Mouse (Mus musculus) neural tube, embryonic 13.5 days (tissue): ENCODE data around the gene Bhlhe41. TPM values are rescaled to one million over a fixed set of nuclear protein-coding genes. Genes with fewer than 3 reads are reported as not detected.

Experiments
- ATAC-seq: fragments of 200-750 bp; cut with Nextera tagmentation; 2 replicates; pipeline ENCODE4 v1.8.0; 2017; ENCODE audit warnings: low read depth, mild to moderate bottlenecking, moderate TSS enrichment, moderate library complexity
- H3K27ac ChIP-seq: fragments of 300-500 bp; sonication (generic); replicated peaks from 2 replicates; pipeline ENCODE4 v1.5.1; 2015; ENCODE audit warnings: moderate library complexity, mild to moderate bottlenecking, inconsistent platforms
- H3K27me3 ChIP-seq: fragments of 300-500 bp; sonication (generic); 2 replicates; pipeline ENCODE4 v1.6.1; 2015; ENCODE audit warnings: mild to moderate bottlenecking, inconsistent platforms
- H3K36me3 ChIP-seq: fragments of 300-500 bp; sonication (generic); 2 replicates; pipeline ENCODE4 v1.6.1; 2015; ENCODE audit warnings: mild to moderate bottlenecking, inconsistent platforms
- H3K4me1 ChIP-seq: fragments of 300-500 bp; sonication (generic); replicated peaks from 2 replicates; pipeline ENCODE4 v1.6.1; 2015; ENCODE audit warnings: inconsistent platforms
- H3K4me2 ChIP-seq: fragments of 300-500 bp; sonication (generic); 2 replicates; pipeline ENCODE4 v1.6.1; 2015; ENCODE audit warnings: inconsistent platforms, mild to moderate bottlenecking, moderate library complexity
- H3K4me3 ChIP-seq: fragments of 300-500 bp; sonication (generic); 2 replicates; pipeline ENCODE4 v1.5.1; 2015; ENCODE audit warnings: mild to moderate bottlenecking, inconsistent platforms
- H3K9ac ChIP-seq: fragments of 300-500 bp; sonication (generic); 2 replicates; pipeline ENCODE4 v1.6.1; 2015; ENCODE audit warnings: moderate library complexity, mild to moderate bottlenecking, inconsistent platforms
- H3K9me3 ChIP-seq: fragments of 300-500 bp; sonication (generic); 2 replicates; pipeline ENCODE4 v1.6.1; 2016; ENCODE audit warnings: inconsistent platforms
- WGBS: fragments of 180-500 bp; shearing (Covaris S2); methylation state at CpG from one replicate; pipeline ENCODE4 v1.1.7; 2015; 5-methylcytosine and 5-hydroxymethylcytosine counted together
- polyA plus RNA-seq: library from polyadenylated mRNA; unstranded; fragments of >200 nt; fragmentation: Nextera tagmentation; extraction: Ambion mirVana; gene quantifications from 2 replicates; pipeline ENCODE4 v1.2.1, GENCODE M21; 2015

Gene Bhlhe41
- polyA plus RNA-seq, 1 experiment from 2014 or later = 3.3 TPM

DNA sequence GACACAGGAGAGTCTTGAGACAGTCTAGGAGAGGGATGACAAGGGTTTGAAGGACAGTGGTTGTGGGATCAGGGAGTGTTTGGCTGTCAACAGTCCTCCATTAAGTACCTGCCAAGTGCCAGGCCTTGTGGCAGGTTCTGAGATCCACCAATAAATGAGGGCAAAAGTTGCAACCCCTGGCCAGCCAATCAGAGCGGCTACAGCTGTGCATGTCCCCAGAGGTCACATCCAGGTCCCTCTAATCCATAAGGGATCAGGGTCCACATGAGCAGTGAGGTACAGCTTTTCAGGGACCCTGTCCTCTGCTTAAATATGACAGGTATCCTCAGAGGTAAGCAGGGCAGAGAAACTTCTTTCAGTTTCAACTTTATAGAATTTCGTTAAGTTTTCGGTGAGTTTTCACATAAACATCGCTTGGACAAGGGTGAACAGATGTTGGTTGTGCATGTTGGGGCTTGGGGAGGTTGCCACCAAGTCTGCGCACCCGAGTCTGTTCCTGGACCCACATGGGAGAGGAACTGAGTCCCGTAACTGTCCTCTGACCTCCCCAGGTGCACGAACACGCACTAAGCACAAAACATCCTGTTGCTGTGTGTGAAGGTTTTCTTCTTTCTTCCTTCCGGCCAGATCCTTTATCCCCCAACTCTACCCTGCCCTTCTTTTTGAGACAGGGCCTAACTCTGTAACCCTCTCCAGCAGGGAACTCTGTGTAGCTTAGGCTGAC is 11.8 kb downstream of the Bhlhe41 start:
- Histone ChIP-seq H3K4me2 (no peak overlapping the region), H3K27me3 (no peaks in the 10 kb centered on the region; the same call in 1 of the 2 replicates), H3K4me1 (peaks cover 17% of the 10 kb centered on the region), H3K27ac (no peak overlapping the region), H3K9ac (no peak overlapping the region), H3K9me3 (no peaks in the 10 kb centered on the region), H3K4me3 (no peak overlapping the region), H3K36me3 (no peaks in the 10 kb centered on the region)
- WGBS = 89% methylated on average over 10 of the region's 10 CpGs
- ATAC-seq = no peak

DNA sequence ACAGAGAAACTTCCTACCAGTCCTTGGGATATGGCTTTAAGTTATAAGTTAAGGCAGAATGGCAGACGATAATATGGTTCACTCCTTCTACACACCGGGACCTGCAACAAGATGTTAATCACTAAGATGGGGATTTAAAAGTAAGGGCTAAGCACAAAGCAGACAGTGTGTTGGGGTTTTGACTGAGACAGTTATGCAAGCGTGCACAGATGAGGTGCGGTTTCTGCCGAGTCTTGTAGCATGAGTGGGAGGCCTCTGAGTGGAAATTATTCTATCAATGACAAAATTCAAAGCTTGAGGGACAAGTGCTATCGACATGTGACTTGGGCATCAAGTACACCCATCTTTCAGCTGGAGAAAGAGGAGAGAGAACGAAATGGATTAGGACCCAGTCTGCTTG is 12.7 kb downstream of the Bhlhe41 start:
- 93% methylated on average over 7 of the region's 7 CpGs for WGBS
- ATAC-seq = no peak

DNA sequence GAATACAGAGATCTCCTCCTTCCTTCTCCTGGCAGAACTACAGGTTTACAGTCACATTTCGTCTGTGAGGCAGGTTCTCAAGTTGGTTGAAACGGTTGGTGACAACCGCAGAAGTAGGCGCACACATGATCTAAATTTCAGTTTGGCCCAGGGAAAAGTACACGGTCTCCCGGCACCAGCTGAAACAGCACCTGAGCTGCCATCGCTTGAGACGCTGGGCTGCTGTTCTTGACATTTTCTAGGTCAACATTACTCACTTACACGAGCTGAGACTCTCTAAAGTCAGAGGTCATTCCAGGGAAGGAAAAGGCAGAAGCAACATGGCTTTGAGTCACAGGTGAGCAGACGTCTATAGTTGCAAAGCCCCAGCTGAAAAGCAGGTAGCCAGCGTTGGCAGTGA is 13.4 kb downstream of the Bhlhe41 start:
- H3K9ac ChIP-seq = no peak overlapping the region
- ATAC-seq = no peak
- WGBS = 84% methylated on average over 11 of the region's 11 CpGs

More for the DNA sequence above, 12.7 kb downstream of the Bhlhe41 start:
- Histone ChIP-seq H3K4me3 (no peak overlapping the region), H3K36me3 (no peaks in the 10 kb centered on the region), H3K9ac (no peak overlapping the region), H3K4me2 (no peak overlapping the region), H3K27me3 (no peaks in the 10 kb centered on the region; the same call in 1 of the 2 replicates), H3K4me1 (peaks cover 17% of the 10 kb centered on the region), H3K9me3 (no peaks in the 10 kb centered on the region), H3K27ac (no peak overlapping the region)

DNA sequence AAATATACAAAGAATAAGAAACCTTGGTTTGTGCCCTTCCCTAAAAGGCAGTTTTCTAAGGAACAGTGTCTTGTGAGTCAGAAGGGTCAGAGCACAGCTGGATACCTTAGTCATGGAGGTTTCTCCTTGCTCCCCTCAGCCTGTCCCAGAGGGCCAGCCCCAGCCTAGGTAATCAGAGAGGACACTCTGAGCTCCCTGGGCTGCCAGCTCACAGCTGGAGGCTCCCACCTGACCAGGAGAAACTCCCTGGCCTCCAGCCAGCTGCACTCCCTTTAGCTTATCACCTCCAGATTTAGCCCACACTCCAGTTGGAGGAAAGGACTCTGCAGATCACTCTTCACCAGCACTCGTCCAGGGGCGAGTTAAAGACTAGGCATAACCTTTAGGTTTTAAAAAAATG is 14.6 kb downstream of the Bhlhe41 start:
- Histone ChIP-seq H3K36me3 (no peaks in the 10 kb centered on the region), H3K27me3 (no peaks in the 10 kb centered on the region), H3K4me1 (peaks cover 10% of the 10 kb centered on the region), H3K4me2 (no peak overlapping the region), H3K27ac (no peak overlapping the region), H3K4me3 (no peak overlapping the region), H3K9ac (no peak overlapping the region), H3K9me3 (no peaks in the 10 kb centered on the region)
- 74% methylated on average over 2 of the region's 2 CpGs for WGBS
- no peak for ATAC-seq

More for the DNA sequence above, 13.4 kb downstream of the Bhlhe41 start:
- H3K27me3 ChIP-seq = no peaks in the 10 kb centered on the region
- H3K36me3 ChIP-seq = no peaks in the 10 kb centered on the region
- no peaks in the 10 kb centered on the region for H3K9me3 ChIP-seq
- H3K4me3 ChIP-seq = no peak overlapping the region
- peaks cover 17% of the 10 kb centered on the region for H3K4me1 ChIP-seq
- H3K4me2 ChIP-seq = no peak overlapping the region
- H3K27ac ChIP-seq = no peak overlapping the region

DNA sequence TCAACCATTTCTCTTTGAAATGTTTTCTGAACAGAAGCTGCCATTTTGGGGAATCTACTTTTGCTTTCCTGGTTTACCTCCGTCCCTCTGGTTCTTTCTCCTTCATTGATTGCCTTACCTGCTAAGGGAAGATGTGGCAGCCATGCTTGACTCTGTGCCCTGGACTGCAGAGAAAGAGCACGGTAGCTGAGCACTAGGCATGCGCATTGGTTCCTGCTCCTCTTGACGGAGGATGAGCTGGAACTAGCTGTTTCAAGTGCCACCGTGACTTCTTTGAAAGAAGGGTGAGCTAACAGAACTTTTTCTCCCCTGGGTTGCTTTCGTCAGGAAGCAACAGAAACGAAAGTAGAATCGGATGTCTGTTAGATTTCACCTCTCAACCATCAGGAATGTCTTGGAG is 17.7 kb downstream of the Bhlhe41 start:
- H3K27ac ChIP-seq = no peak overlapping the region
- H3K9me3 ChIP-seq = no peaks in the 10 kb centered on the region
- no peaks in the 10 kb centered on the region for H3K36me3 ChIP-seq
- no peaks in the 10 kb centered on the region for H3K27me3 ChIP-seq
- ATAC-seq = no peak
- 90% methylated on average over 8 of the region's 8 CpGs for WGBS
- H3K9ac ChIP-seq = no peak overlapping the region
- no peaks in the 10 kb centered on the region for H3K4me1 ChIP-seq
- no peak overlapping the region for H3K4me3 ChIP-seq
- H3K4me2 ChIP-seq = no peak overlapping the region

DNA sequence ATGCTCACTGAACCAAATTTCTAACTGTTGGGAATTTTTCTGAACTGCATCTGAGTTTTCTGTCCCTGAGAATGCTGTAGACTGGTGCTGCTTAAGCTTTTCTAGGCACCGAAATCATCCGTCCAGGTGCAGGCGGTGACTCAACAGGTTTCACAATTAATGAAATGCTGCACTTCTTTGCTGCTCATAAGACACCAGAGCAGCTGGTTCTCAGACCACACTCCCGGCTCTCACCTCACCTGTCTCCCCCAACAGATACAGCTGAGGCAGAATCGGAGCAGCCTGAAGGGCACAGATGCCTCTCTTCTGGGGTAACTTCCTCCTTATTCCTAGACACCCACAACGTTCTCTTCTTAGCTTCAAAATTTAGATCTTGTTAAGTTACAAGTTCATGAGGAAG is 18.4 kb downstream of the Bhlhe41 start:
- ATAC-seq = no peak
- no peak overlapping the region for H3K9ac ChIP-seq

DNA sequence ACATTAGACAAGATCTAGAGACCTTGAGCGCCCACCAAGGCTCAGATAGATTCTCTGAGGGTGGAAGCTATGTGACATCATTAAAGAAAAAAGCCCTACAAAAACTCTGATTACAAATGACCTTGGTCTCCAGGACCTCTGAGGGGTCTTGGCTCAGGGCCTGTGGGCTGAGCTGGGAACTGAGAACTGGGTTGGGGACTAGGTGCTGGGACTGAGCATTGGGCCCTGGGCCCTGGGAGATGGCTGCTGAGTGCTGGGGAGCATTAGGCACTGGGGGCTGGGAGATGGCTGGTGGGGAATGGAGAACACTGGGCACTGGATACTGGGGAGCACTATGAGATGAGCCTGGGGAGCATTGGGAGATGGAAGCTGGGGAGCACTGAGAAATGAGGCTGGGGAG is 19.3 kb downstream of the Bhlhe41 start:
- H3K27ac ChIP-seq = no peak overlapping the region
- no peaks in the 10 kb centered on the region for H3K27me3 ChIP-seq
- no peaks in the 10 kb centered on the region for H3K4me1 ChIP-seq
- no peak overlapping the region for H3K4me2 ChIP-seq
- no peak for ATAC-seq
- H3K9me3 ChIP-seq = no peaks in the 10 kb centered on the region
- no peak overlapping the region for H3K4me3 ChIP-seq
- WGBS = 85% methylated on average over 1 of the region's 1 CpGs
- H3K36me3 ChIP-seq = no peaks in the 10 kb centered on the region
- H3K9ac ChIP-seq = no peak overlapping the region

More for the DNA sequence above, 18.4 kb downstream of the Bhlhe41 start:
- Histone ChIP-seq H3K4me1 (no peaks in the 10 kb centered on the region), H3K36me3 (no peaks in the 10 kb centered on the region), H3K27me3 (no peaks in the 10 kb centered on the region), H3K27ac (no peak overlapping the region), H3K9me3 (no peaks in the 10 kb centered on the region), H3K4me3 (no peak overlapping the region), H3K4me2 (no peak overlapping the region)
- 90% methylated on average over 6 of the region's 6 CpGs for WGBS

DNA sequence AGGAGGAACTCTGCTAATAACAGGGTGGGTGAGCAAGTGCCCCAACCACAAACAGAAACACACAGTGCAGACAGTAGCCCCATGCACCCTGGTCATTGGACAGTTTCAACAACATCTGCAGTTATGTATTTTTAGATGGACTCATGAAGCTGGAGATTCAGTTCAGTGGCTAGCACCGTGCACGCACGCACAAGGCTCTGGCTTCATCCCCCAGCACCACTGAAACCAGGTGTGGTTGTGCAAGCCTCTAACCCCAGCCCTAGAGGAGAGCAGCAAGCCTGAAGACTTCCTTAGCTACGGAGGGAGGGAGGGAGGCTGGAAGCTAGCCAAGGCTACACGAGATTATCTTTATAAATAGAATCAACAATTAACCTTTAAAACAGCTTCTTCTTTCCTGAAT is 19.7 kb downstream of the Bhlhe41 start:
- Histone ChIP-seq H3K4me3 (no peak overlapping the region), H3K4me1 (no peaks in the 10 kb centered on the region), H3K9ac (no peak overlapping the region), H3K27ac (no peak overlapping the region), H3K9me3 (no peaks in the 10 kb centered on the region), H3K4me2 (no peak overlapping the region), H3K36me3 (no peaks in the 10 kb centered on the region), H3K27me3 (no peaks in the 10 kb centered on the region)
- no peak for ATAC-seq
- 81% methylated on average over 5 of the region's 5 CpGs for WGBS

DNA sequence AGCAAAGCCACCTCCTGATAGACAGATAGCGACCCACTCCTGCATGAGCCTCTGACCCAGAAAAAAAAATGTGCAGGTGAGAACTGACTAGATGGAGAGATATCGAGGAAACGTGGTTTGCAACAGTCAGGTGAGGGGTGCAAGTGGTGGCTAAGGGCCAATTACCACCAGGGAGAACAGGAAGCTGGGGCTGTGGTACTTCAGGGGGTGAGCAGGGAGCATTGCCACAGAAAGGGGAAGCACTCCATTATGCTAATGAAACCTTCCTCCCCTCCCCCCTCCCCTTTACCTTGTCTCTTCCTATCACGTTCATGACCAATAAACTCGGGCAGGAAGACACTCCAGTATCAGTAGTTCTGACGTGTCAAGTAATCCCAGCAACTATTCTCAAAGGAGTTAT is 30.0 kb downstream of the Bhlhe41 start:
- no peak for ATAC-seq
- no peaks in the 10 kb centered on the region for H3K4me1 ChIP-seq
- no peak overlapping the region for H3K4me2 ChIP-seq
- no peak overlapping the region for H3K9ac ChIP-seq
- no peaks in the 10 kb centered on the region for H3K9me3 ChIP-seq
- 61% methylated on average over 6 of the region's 6 CpGs for WGBS
- H3K4me3 ChIP-seq = no peak overlapping the region
- no peak overlapping the region for H3K27ac ChIP-seq
- H3K36me3 ChIP-seq = no peaks in the 10 kb centered on the region
- H3K27me3 ChIP-seq = no peaks in the 10 kb centered on the region

DNA sequence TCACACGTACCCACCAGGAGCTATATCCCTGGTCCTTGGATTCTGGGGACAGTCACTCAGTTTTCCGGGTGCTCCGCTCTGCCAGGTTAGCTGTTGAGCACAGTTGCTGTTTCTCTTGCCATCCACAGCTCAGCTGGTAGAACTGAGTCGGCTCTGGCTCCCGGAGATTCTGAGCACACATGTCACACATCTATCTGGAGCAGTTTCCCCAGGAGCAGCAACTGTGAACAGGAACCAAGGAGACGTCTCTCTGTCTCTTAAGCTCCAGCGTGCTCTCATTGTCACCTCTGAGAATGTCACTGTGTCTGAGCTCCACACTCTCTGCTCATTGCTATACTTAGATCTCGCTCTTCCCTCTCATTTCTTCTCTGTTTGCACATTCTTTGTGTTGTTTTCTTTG is 32.4 kb downstream of the Bhlhe41 start:
- H3K27me3 ChIP-seq = no peaks in the 10 kb centered on the region
- H3K36me3 ChIP-seq = no peaks in the 10 kb centered on the region
- 74% methylated on average over 8 of the region's 8 CpGs for WGBS
- H3K4me3 ChIP-seq = no peak overlapping the region
- no peak for ATAC-seq
- no peak overlapping the region for H3K4me2 ChIP-seq
- H3K9me3 ChIP-seq = no peaks in the 10 kb centered on the region
- no peak overlapping the region for H3K9ac ChIP-seq
- no peak overlapping the region for H3K27ac ChIP-seq
- no peaks in the 10 kb centered on the region for H3K4me1 ChIP-seq

DNA sequence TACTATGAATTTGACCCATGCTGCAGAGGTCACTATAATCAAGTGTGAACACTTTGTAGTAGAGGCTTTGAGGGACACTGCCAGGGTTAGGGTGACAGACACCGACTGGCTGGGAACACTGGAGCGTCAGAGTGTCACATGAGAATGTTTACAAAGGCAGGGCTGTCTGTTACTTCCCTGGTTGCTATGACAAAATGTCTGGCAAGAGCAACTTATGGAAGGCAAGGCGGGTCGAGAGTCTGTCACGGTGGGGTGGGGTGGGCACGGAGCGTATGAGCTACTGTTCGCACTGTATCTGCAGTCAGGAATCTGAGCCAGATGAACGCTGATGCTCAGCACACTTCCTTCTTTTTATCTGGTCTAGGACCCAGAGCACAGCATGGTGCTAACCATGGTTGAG is 34.7 kb downstream of the Bhlhe41 start:
- Histone ChIP-seq H3K9me3 (no peaks in the 10 kb centered on the region), H3K9ac (no peak overlapping the region), H3K4me1 (no peaks in the 10 kb centered on the region), H3K4me2 (no peak overlapping the region), H3K36me3 (no peaks in the 10 kb centered on the region), H3K27ac (no peak overlapping the region), H3K27me3 (no peaks in the 10 kb centered on the region), H3K4me3 (no peak overlapping the region)
- no peak for ATAC-seq
- 66% methylated on average over 9 of the region's 9 CpGs for WGBS

DNA sequence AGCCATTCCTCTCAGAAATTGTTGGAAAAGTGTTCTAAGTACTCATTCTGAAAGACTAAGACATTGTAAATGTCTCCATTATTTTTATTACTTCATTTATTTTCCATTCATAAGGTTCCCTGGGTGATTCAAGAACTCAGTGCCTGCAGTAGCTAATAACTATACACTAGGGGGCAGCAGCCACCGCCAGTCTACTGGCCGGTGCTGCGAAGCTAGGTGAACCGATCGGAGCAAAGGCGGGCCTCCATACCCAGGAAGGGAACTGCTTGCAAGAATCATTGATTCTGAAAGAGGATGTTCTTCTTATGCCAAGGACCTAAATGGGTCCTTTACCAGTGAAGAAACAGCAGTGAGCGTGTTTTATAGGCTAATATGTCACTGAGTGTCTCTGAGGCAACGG is 35.2 kb downstream of the Bhlhe41 start:
- Histone ChIP-seq H3K4me1 (no peaks in the 10 kb centered on the region), H3K27ac (no peak overlapping the region), H3K4me2 (no peak overlapping the region), H3K9ac (no peak overlapping the region), H3K9me3 (no peaks in the 10 kb centered on the region), H3K4me3 (no peak overlapping the region), H3K36me3 (no peaks in the 10 kb centered on the region), H3K27me3 (no peaks in the 10 kb centered on the region)
- WGBS = 17% methylated on average over 8 of the region's 8 CpGs
- peak; percentile 81; the same call in 1 of the 2 replicates for ATAC-seq
